Mouse (Mus musculus): ENCODE results near the gene P2rx3. TPM values are rescaled to one million over a fixed set of nuclear protein-coding genes. Genes with fewer than 3 reads are reported as not detected.

P2rx3 gene
- polyA plus RNA-seq, 1 experiment: 0.27 TPM

DNA sequence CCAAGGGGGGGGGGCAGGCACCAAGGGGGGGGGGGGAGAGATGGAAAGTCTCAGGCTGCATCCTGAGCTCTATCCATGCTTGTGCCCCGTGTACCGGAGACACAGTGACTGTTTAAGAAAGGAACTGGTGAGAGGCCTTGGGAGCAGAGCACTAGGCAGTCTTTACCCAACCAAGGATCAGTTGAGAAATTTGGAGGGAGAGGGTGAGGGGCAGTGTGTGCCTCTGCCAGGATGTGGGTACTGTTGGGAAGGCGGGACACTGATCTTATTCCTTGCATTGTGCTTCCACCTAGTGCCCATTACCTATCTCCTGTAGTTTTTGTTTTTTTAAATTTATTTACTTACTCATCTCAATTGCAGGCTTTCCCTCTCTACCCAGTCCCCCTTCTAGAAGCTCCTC, 11.1 kb downstream of the P2rx3 start:
- no peak overlapping the region for H3K4me3 ChIP-seq (replicated peaks; ENCODE audit: extremely low read depth, low read depth, low read length)
- H3K4me1 ChIP-seq (ENCODE audit: control insufficient read depth, insufficient read depth, low read length): no peaks in the 10 kb centered on the region
- TF ChIP-seq POLR2A (IDR thresholded peaks at IDR 0.05; ENCODE audit: borderline replicate concordance, extremely low read depth, low read depth, low read length) (no peak), CTCF (IDR thresholded peaks at IDR 0.05; ENCODE audit: insufficient read depth, low read length) (no peak)
- WGBS: 61% methylated on average over 3 of the region's 3 CpGs
- no peak for DNase-seq

DNA sequence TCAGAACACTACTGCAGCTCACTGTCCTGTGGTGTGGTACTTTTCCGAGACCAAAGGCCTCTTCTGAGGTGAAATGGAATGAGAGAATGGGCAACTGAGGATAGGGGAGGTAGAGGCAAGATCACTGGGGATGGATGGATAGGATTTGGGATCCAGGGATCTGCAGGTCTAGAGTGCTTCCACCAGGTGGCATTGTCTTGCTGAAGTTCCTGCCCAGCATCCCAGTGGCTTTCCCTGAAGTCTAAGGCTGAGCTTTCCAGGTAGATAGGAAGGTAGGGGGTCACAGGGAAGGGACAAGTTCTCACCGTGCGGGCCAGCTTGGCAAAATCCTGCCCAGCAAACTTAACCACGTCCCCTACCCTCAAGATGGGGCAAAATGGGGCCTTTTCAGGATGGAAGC, 15.2 kb downstream of the P2rx3 start:
- H3K4me1 ChIP-seq (ENCODE audit: control insufficient read depth, insufficient read depth, low read length): no peaks in the 10 kb centered on the region
- H3K4me3 ChIP-seq (replicated peaks; ENCODE audit: extremely low read depth, low read depth, low read length): no peak overlapping the region
- no peak for DNase-seq
- WGBS: 32% methylated on average over 4 of the region's 4 CpGs
- TF ChIP-seq CTCF (IDR thresholded peaks at IDR 0.05; ENCODE audit: insufficient read depth, low read length): peak; percentile 87
- TF ChIP-seq POLR2A (IDR thresholded peaks at IDR 0.05; ENCODE audit: borderline replicate concordance, extremely low read depth, low read depth, low read length): no peak

- H3K4me1 ChIP-seq (ENCODE audit: control insufficient read depth, insufficient read depth, low read length): no peaks in the 10 kb centered on the region
- no peak overlapping the region for H3K4me3 ChIP-seq (replicated peaks; ENCODE audit: extremely low read depth, low read depth, low read length)
- DNase-seq: no peak
- no peak for TF ChIP-seq CTCF (IDR thresholded peaks at IDR 0.05; ENCODE audit: insufficient read depth, low read length)
- no peak for TF ChIP-seq POLR2A (IDR thresholded peaks at IDR 0.05; ENCODE audit: borderline replicate concordance, extremely low read depth, low read depth, low read length)
- 52% methylated on average over 3 of the region's 3 CpGs for WGBS
Observed at GRCm38 (mm10) chr2:85014588-85014982, 22.7 kb downstream of the P2rx3 start.

GRCm38 (mm10) chr2:85013826-85014587, 23.3 kb downstream of the P2rx3 start:
- Histone ChIP-seq H3K4me3 (replicated peaks; ENCODE audit: extremely low read depth, low read depth, low read length) (no peak overlapping the region), H3K4me1 (ENCODE audit: control insufficient read depth, insufficient read depth, low read length) (no peaks in the 10 kb centered on the region)
- 73% methylated on average over 5 of the region's 5 CpGs for WGBS
- DNase-seq: no peak
- no peak for TF ChIP-seq CTCF (IDR thresholded peaks at IDR 0.05; ENCODE audit: insufficient read depth, low read length)
- TF ChIP-seq POLR2A (IDR thresholded peaks at IDR 0.05; ENCODE audit: borderline replicate concordance, extremely low read depth, low read depth, low read length): no peak

DNA sequence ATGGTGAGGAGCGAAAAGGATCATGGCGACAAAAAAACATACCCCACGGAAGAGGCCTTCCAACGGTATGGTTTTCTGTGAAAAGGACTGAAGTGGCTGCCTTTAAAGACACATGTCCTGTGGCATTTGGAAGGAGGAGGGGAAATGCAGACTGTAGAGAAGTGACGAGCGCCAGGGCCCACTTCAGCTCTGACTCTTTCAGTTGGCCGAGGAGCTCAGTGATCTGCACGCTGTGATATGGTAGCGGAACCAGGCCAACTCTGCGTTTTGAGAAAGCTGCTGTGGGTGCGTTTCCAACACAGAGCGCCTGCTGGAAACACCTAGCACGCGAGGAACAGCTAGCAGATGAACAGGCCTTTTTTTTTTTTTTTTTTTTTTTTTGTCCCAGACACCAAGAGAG, 24.6 kb downstream of the P2rx3 start:
- TF ChIP-seq POLR2A (IDR thresholded peaks at IDR 0.05; ENCODE audit: borderline replicate concordance, extremely low read depth, low read depth, low read length) (no peak), CTCF (IDR thresholded peaks at IDR 0.05; ENCODE audit: insufficient read depth, low read length) (no peak)
- WGBS: 82% methylated on average over 14 of the region's 14 CpGs
- Histone ChIP-seq H3K4me3 (replicated peaks; ENCODE audit: extremely low read depth, low read depth, low read length) (no peak overlapping the region), H3K4me1 (ENCODE audit: control insufficient read depth, insufficient read depth, low read length) (no peaks in the 10 kb centered on the region)
- no peak for DNase-seq

DNA sequence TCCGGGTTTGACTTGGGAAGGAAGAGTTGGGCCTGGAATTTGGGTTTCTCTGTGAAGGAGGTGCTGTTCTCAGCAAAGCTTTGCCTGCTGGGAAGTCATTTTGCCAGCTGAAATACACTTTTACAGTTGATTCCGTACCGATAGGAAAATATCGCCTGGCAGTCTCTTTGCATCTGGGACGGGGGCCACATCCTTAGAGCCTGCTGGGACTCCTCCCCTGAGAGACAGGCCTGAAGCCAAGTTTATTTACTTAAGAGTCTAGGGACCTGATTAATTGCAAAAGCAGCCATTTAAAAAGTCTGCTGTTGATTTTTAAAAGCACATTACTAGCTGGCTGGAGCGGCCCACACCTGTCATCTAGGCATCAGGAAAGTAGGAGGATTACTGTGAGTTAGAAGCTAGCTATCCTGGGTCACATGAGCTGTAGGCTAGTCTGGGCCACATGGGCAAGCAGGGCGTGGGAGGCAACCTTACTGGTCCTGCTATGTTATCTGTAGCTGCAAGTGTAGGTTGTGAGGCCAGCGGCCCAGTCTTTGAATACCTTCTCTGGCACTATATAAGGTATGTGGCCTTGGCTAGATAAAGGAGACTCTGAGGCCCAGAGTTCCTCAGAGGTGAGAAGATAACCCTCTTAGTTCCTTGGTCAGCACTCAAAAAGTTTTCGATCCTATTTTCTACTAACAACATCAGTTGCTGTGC, 25.2 kb downstream of the P2rx3 start:
- no peak overlapping the region for H3K4me3 ChIP-seq (replicated peaks; ENCODE audit: extremely low read depth, low read depth, low read length)
- no peak for DNase-seq
- no peaks in the 10 kb centered on the region for H3K4me1 ChIP-seq (ENCODE audit: control insufficient read depth, insufficient read depth, low read length)
- 37% methylated on average over 9 of the region's 9 CpGs for WGBS
- no peak for TF ChIP-seq POLR2A (IDR thresholded peaks at IDR 0.05; ENCODE audit: borderline replicate concordance, extremely low read depth, low read depth, low read length)
- no peak for TF ChIP-seq CTCF (IDR thresholded peaks at IDR 0.05; ENCODE audit: insufficient read depth, low read length)

DNA sequence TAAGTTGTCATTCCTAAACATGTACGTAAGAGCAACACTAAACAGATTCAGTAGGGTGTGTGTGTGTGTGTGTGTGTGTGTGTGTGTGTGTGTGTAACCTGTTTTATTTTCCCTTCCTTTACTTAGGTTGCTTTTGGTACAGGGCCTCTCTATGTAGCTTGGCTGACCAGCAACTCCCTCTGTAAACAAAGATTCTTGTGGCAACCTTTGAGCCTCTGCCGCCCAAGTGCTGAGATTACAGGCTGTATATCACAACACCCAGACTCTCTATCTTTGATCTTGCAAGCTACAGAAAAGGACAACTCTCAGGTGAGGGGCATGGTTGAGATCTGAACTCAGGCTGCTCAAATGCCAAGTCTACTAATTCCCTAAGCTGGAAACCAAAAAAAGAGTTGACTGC, 28.1 kb downstream of the P2rx3 start:
- Histone ChIP-seq H3K4me1 (ENCODE audit: control insufficient read depth, insufficient read depth, low read length) (no peaks in the 10 kb centered on the region), H3K4me3 (replicated peaks; ENCODE audit: extremely low read depth, low read depth, low read length) (no peak overlapping the region)
- TF ChIP-seq POLR2A (IDR thresholded peaks at IDR 0.05; ENCODE audit: borderline replicate concordance, extremely low read depth, low read depth, low read length) (no peak), CTCF (IDR thresholded peaks at IDR 0.05; ENCODE audit: insufficient read depth, low read length) (no peak)
- DNase-seq: no peak
- 67% methylated on average over 2 of the region's 2 CpGs for WGBS

- H3K4me1 ChIP-seq (ENCODE audit: control insufficient read depth, insufficient read depth, low read length): no peaks in the 10 kb centered on the region
- no peak for DNase-seq
- TF ChIP-seq POLR2A (IDR thresholded peaks at IDR 0.05; ENCODE audit: borderline replicate concordance, extremely low read depth, low read depth, low read length): no peak
- 0 out of 2 replicates have a peak, but pooled peaks have one; percentile 7 for TF ChIP-seq CTCF (IDR thresholded peaks at IDR 0.05; ENCODE audit: insufficient read depth, low read length)
- WGBS: 24% methylated on average over 4 of the region's 4 CpGs
- H3K4me3 ChIP-seq (replicated peaks; ENCODE audit: extremely low read depth, low read depth, low read length): no peak overlapping the region
Observed at GRCm38 (mm10) chr2:85007729-85008128, 29.5 kb downstream of the P2rx3 start.

DNA sequence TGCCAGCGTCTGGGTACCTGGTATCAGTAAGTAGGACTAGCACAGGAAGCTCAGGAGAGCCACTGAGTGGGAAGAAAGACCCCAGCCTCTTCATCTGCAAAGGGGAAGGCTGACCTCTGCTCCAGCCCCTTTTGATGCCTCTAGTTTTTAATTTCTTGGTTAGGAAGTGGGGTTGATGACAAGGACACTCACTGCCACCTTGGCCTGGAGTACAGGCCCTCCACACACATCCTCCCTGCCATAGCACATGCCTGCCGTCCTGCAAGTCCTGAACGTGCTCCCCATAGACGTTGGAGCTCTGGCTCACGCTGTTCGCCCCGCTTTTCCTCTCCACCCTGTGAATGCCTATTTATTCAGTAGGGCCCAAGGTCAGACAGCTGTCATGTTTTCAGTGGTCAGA, 30.7 kb downstream of the P2rx3 start:
- no peak overlapping the region for H3K4me3 ChIP-seq (replicated peaks; ENCODE audit: extremely low read depth, low read depth, low read length)
- WGBS: 84% methylated on average over 7 of the region's 7 CpGs
- TF ChIP-seq POLR2A (IDR thresholded peaks at IDR 0.05; ENCODE audit: borderline replicate concordance, extremely low read depth, low read depth, low read length) (no peak), CTCF (IDR thresholded peaks at IDR 0.05; ENCODE audit: insufficient read depth, low read length) (no peak)

GRCm38 (mm10) chr2:85004341-85004740, 32.9 kb downstream of the P2rx3 start:
- 88% methylated on average over 4 of the region's 4 CpGs for WGBS
- TF ChIP-seq CTCF (IDR thresholded peaks at IDR 0.05; ENCODE audit: insufficient read depth, low read length) (no peak), POLR2A (IDR thresholded peaks at IDR 0.05; ENCODE audit: borderline replicate concordance, extremely low read depth, low read depth, low read length) (no peak)
- no peak for DNase-seq
- no peak overlapping the region for H3K4me3 ChIP-seq (replicated peaks; ENCODE audit: extremely low read depth, low read depth, low read length)
- peaks cover 6% of the 10 kb centered on the region for H3K4me1 ChIP-seq (ENCODE audit: control insufficient read depth, insufficient read depth, low read length)

More for the DNA sequence above, 30.7 kb downstream of the P2rx3 start:
- peaks cover 2% of the 10 kb centered on the region; the same call in 1 of the 2 replicates for H3K4me1 ChIP-seq (ENCODE audit: control insufficient read depth, insufficient read depth, low read length)
- no peak for DNase-seq

Measured in lung, adult 2 months (tissue).